Mouse (Mus musculus) forebrain, embryonic 11.5 days (tissue): ENCODE results near the gene Inf2. TPM values are rescaled to one million over a fixed set of nuclear protein-coding genes. Genes with fewer than 3 reads are reported as not detected.

Source experiments
- ATAC-seq: fragments of 200-750 bp; cut with Nextera tagmentation; replicated peaks from 2 replicates; pipeline ENCODE4 v1.8.0; 2017; ENCODE audit warnings: moderate TSS enrichment; ENCODE audit not compliant: low FRiP score
- DNase-seq: peaks from one replicate; pipeline ENCODE4 v3.0.0-alpha.2; 2017; ENCODE audit warnings: low spot score
- H3K27ac ChIP-seq: fragments of 300-500 bp; sonication (generic); 2 replicates; pipeline ENCODE4 v1.5.1; 2014; ENCODE audit warnings: low read depth, low read length
- H3K27me3 ChIP-seq: fragments of 300-500 bp; sonication (generic); 2 replicates; pipeline ENCODE4 v1.6.1; 2014; ENCODE audit warnings: mild to moderate bottlenecking, low read length, mixed read lengths; ENCODE audit not compliant: control insufficient read depth, insufficient read depth
- H3K36me3 ChIP-seq: fragments of 300-500 bp; sonication (generic); 2 replicates; pipeline ENCODE4 v1.6.1; 2014; ENCODE audit warnings: mild to moderate bottlenecking, low read length, moderate library complexity, mixed read lengths; ENCODE audit not compliant: control insufficient read depth, insufficient read depth
- H3K4me1 ChIP-seq: fragments of 300-500 bp; sonication (generic); replicated peaks from 2 replicates; pipeline ENCODE4 v1.6.1; 2014; ENCODE audit warnings: low read length, mixed read lengths; ENCODE audit not compliant: control insufficient read depth, insufficient read depth
- H3K4me2 ChIP-seq: fragments of 300-500 bp; sonication (generic); 2 replicates; pipeline ENCODE4 v1.6.1; 2014; ENCODE audit warnings: low read depth, mild to moderate bottlenecking, low read length, moderate library complexity, mixed read lengths; ENCODE audit not compliant: severe bottlenecking
- H3K4me3 ChIP-seq: fragments of 300-500 bp; sonication (generic); 2 replicates; pipeline ENCODE4 v1.5.1; 2014; ENCODE audit warnings: low read depth, low read length
- H3K9ac ChIP-seq: fragments of 300-500 bp; sonication (generic); 2 replicates; pipeline ENCODE4 v1.6.1; 2014; ENCODE audit warnings: low read length
- H3K9me3 ChIP-seq: fragments of 300-500 bp; sonication (generic); 2 replicates; pipeline ENCODE4 v1.6.1; 2016; ENCODE audit warnings: low read length, mixed read lengths; ENCODE audit not compliant: control insufficient read depth
- WGBS: fragments of 180-500 bp; shearing (Covaris S2); extraction: QIAGEN DNeasy Blood & Tissue Kit; methylation state at CpG from one replicate; pipeline ENCODE4 v1.1.7; 2014; 5-methylcytosine and 5-hydroxymethylcytosine counted together
- polyA plus RNA-seq: library from polyadenylated mRNA; unstranded; fragments of >200 nt; fragmentation: Nextera tagmentation; extraction: Ambion mirVana; gene quantifications from 2 replicates; pipeline ENCODE4 v1.2.1, GENCODE M21; 2014

The Inf2 gene
- polyA plus RNA-seq, 1 experiment from 2014 or later: 1.6 TPM

DNA sequence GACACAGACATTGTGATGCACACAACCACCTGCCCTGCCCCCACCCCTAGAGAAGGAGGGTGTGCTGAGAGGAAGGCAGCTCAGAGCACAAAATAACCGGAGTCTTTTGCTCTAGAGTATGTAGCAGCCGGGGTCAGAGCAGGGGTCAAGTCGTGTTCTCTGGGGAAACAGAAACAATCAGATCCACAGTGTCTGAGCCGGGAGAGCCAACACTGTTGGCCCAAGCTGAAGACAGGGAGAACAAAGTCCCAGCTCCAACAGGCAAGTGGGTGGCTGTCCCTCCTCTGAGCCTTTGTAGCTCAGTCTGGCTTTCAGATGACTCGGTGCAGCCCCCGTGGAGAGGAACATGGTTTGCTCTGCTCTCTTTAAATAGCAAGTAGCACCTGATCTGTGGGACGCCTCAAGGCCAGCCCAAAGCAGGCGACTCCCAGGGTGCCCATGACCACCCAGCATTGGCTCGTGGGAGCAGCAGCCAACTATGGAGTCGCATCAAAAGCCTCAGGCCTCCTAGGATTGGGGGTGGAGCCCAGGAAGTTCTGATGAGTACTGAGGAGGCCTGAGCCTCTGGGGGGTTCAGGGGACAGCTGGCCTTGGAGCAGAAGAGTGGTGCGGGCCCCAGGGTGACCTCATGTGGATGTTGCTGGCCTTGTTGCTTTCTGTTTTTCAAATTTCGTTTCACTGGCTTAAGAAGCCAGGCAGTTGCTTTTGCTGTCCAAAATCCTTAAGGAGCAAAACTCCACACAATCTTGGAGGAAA, 43.5 kb upstream of the Inf2 start:
- Histone ChIP-seq H3K27me3 (no peaks in the 10 kb centered on the region), H3K4me3 (no peak overlapping the region), H3K27ac (no peak overlapping the region), H3K9ac (peak overlapping the region; percentile 12; the same call in 1 of the 2 replicates), H3K9me3 (no peaks in the 10 kb centered on the region), H3K4me2 (no peak overlapping the region), H3K4me1 (peaks cover 24% of the 10 kb centered on the region), H3K36me3 (no peaks in the 10 kb centered on the region)
- WGBS: 32% methylated on average over 12 of the region's 12 CpGs
- ATAC-seq (no peak), DNase-seq (no peak)

DNA sequence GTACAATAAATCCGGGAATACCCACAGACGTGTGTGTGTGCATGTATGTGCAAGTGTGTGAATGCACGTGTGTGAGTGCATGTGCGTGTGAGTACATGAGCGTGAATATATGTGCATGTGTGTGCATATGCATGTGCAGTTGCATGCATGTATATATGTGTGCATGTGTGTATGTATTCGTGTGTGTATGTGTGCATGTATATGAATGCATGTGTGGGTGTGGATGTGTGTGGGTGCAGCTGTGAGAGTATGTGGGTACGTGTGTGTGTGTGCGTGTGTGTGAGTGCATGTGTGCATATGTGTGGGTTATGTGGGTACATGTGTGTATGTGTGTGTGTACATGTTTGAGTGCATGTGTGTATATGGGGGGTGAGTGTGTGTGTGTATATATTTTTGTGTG, 42.5 kb upstream of the Inf2 start:
- WGBS: 89% methylated on average over 8 of the region's 8 CpGs
- Histone ChIP-seq H3K9ac (no peak overlapping the region), H3K36me3 (no peaks in the 10 kb centered on the region), H3K4me3 (no peak overlapping the region), H3K4me1 (peaks cover 22% of the 10 kb centered on the region), H3K9me3 (no peaks in the 10 kb centered on the region), H3K4me2 (no peak overlapping the region), H3K27me3 (no peaks in the 10 kb centered on the region), H3K27ac (0 out of 2 replicates have a peak overlapping the region, but pooled peaks have one; percentile 8)
- no peak for ATAC-seq
- no peak for DNase-seq

DNA sequence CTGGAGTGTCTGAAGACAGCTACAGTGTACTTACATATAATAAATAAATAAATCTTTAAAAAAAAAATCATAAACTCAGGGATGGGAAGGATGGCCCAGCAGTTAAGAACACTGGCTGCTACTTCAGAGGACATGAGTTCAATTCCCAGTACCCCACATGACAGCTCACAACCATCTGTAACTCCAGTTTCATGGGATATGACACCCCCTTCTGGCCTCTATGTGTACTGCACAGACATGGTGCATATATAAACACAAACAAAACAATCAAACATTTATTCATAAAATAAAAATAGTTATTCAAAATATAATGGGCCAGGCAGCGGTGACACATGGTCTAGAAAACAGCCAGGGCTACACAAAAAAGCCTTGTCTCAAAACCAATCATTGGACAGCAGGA, 39.3 kb upstream of the Inf2 start:
- Histone ChIP-seq H3K9me3 (no peaks in the 10 kb centered on the region), H3K9ac (no peak overlapping the region), H3K27me3 (no peaks in the 10 kb centered on the region), H3K36me3 (no peaks in the 10 kb centered on the region), H3K4me2 (no peak overlapping the region), H3K27ac (no peak overlapping the region), H3K4me1 (peaks cover 22% of the 10 kb centered on the region), H3K4me3 (no peak overlapping the region)
- 96% methylated on average over 1 of the region's 1 CpGs for WGBS
- DNase-seq (no peak), ATAC-seq (no peak)

DNA sequence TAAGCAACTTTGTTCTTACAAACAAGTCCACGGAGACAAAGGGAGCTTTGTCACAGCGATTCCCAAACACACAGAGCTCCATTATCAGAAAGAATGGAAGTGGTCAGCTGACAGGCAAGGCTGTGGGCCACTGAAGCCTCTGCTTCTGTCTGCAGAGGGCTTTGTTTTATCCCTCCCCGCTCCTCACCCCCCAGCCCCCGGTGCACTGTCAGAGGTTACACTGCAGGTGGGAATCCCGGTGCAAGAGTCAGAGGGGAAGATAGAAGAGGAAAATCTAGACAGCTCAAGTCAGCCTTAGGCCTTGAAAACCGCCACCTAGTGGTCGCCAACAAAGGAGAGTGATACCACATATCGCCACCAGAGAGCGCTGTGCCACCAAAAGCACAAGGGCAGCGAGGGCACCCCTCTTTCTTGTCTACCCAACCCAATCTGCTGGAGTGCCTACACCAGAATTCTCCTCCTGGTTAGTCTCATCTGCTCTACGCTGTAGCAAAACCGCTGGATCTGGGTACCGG, 36.7 kb upstream of the Inf2 start:
- H3K4me2 ChIP-seq: peak overlapping the region; percentile 6; the same call in 1 of the 2 replicates
- no peak overlapping the region for H3K9ac ChIP-seq
- 7% methylated on average over 13 of the region's 13 CpGs for WGBS
- DNase-seq (peak; percentile 94), ATAC-seq (peak; percentile 77)
- peak overlapping the region; percentile 71 for H3K27ac ChIP-seq
- H3K9me3 ChIP-seq: no peaks in the 10 kb centered on the region
- peaks cover 15% of the 10 kb centered on the region; the same call in 1 of the 2 replicates for H3K4me1 ChIP-seq
- no peaks in the 10 kb centered on the region for H3K27me3 ChIP-seq
- H3K4me3 ChIP-seq: no peak overlapping the region
- no peaks in the 10 kb centered on the region for H3K36me3 ChIP-seq

DNA sequence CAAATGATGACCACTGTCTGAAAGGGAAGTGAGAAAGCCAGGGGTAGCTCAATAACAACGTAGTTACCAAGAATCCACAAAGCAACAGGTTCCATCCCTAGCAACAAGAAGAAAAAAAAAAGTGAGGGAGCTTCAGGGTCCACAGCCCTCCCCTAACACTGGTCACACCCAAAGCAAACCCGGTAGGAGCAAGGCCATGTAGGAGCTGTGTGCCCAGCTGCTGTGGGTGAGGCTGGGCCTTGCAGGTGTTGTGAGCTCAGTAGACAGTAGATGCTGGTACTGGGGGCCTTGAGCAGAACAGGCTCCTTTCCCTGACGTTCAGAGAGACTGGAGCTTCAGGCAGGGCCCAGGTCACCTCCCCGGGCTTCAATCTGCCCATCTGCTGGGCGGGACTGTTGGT, 36.1 kb upstream of the Inf2 start:
- no peak overlapping the region for H3K4me2 ChIP-seq
- WGBS: 75% methylated on average over 5 of the region's 5 CpGs
- no peaks in the 10 kb centered on the region for H3K36me3 ChIP-seq
- peak overlapping the region; percentile 71; the same call in 1 of the 2 replicates for H3K27ac ChIP-seq
- no peaks in the 10 kb centered on the region for H3K27me3 ChIP-seq
- DNase-seq (no peak), ATAC-seq (0 out of 2 replicates have a peak, but pooled peaks have one; percentile 39)
- peaks cover 15% of the 10 kb centered on the region; the same call in 1 of the 2 replicates for H3K4me1 ChIP-seq
- H3K4me3 ChIP-seq: no peak overlapping the region
- H3K9me3 ChIP-seq: no peaks in the 10 kb centered on the region
- peak overlapping the region; percentile 12; the same call in 1 of the 2 replicates for H3K9ac ChIP-seq

DNA sequence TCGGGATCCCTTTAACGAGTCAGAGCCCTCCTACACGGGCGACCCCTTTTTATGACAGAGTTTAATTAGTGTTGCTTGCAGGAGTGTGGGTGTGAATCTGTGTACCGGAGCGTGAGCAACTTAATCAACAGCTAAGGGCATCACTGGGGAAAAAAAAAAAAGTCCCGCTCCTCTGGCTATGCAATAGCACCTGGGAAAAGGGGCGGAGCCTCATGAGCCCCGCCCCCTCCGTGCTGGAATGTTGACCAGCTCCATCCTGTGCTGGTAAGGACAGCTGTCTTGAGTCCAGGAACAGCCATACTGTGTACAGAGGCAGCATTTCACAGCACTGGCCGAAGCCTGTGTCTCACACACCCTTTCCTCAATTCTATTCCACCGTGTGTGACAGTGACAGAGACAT, 33.7 kb upstream of the Inf2 start:
- H3K4me1 ChIP-seq: peaks cover 15% of the 10 kb centered on the region; the same call in 1 of the 2 replicates
- H3K36me3 ChIP-seq: no peaks in the 10 kb centered on the region
- no peak for DNase-seq
- no peaks in the 10 kb centered on the region for H3K27me3 ChIP-seq
- ATAC-seq: no peak
- H3K9me3 ChIP-seq: no peaks in the 10 kb centered on the region
- 29% methylated on average over 12 of the region's 12 CpGs for WGBS
- no peak overlapping the region for H3K4me3 ChIP-seq
- H3K9ac ChIP-seq: no peak overlapping the region
- H3K27ac ChIP-seq: no peak overlapping the region
- H3K4me2 ChIP-seq: no peak overlapping the region

DNA sequence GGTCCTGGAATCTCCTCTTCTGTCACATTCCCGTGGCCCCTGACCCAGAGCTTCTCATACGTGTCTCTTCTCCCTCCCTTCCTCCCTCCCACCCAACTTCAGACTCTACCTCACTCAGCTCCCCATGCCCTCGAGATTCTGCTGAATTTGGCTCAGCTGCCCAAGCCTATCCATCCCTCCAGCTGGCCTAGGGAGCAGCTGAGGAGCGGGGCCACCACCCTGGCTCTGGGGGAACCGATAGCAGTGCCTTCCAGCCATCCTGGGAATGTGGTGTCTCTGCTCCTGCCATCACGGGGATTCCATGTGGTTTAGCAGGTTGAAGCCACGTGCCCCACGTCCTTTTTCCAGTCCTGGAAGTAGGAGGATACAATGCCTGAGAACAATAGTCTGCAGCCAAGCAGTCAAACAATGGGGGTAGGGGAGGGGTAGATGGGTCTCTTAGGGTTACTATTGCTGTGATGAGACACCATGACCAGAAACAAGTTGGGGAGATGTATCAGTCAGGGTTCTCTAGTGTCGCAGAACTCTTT, 32.0 kb upstream of the Inf2 start:
- no peak for ATAC-seq
- no peaks in the 10 kb centered on the region for H3K9me3 ChIP-seq
- no peaks in the 10 kb centered on the region for H3K27me3 ChIP-seq
- H3K4me2 ChIP-seq: no peak overlapping the region
- H3K4me3 ChIP-seq: no peak overlapping the region
- H3K4me1 ChIP-seq: peaks cover 8% of the 10 kb centered on the region; the same call in 1 of the 2 replicates
- no peak overlapping the region for H3K27ac ChIP-seq
- H3K9ac ChIP-seq: no peak overlapping the region
- no peak for DNase-seq
- no peaks in the 10 kb centered on the region for H3K36me3 ChIP-seq
- 75% methylated on average over 9 of the region's 9 CpGs for WGBS

DNA sequence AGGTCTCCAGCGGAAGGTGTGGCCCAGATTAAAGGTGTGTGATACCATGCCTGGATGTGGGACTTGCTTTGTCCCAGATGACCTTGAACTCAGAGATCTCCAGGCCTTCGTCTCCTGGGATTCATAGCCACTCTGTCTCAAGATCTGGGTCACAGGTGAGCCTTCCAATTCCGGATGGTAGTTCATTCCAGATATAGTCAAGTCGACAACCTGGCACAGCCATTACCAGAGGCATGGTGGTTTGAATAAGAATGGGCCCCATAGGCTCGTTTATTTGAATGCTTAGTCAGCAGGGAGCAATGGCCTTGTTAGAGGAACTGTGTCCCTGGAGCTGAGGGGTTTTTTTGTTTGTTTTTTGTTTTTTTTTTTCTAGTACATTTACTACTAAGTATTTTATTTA, 31.4 kb upstream of the Inf2 start:
- DNase-seq: no peak
- peaks cover 5% of the 10 kb centered on the region; the same call in 1 of the 2 replicates for H3K4me1 ChIP-seq
- H3K9ac ChIP-seq: no peak overlapping the region
- H3K27me3 ChIP-seq: no peaks in the 10 kb centered on the region
- H3K36me3 ChIP-seq: no peaks in the 10 kb centered on the region
- no peak overlapping the region for H3K4me2 ChIP-seq
- H3K27ac ChIP-seq: no peak overlapping the region
- no peaks in the 10 kb centered on the region for H3K9me3 ChIP-seq
- WGBS: 76% methylated on average over 5 of the region's 5 CpGs
- H3K4me3 ChIP-seq: no peak overlapping the region
- ATAC-seq: no peak
